Mouse (Mus musculus): ENCODE measurements around the gene Pdgfra. TPM values are rescaled to one million over a fixed set of nuclear protein-coding genes. Genes with fewer than 3 reads are reported as not detected.

Pdgfra gene
- polyA plus RNA-seq, 1 experiment from 2014 or later, result 9.4 TPM

Small RNA genes within 50 kb of the gene (microRNA-seq; reads per million reads assigned to microRNA genes)
- not detected for gene Mir7025

Other genes with a start within 250 kb of the Pdgfra start
- 45.3 and 50.3 TPM in 2 replicates for gene Chic2, start 107.5 kb upstream of the Pdgfra start, polyA plus RNA-seq (2014; fragmentation: Nextera tagmentation; extraction: Ambion mirVana)
- gene Gsx2, start 76.7 kb upstream of the Pdgfra start, polyA plus RNA-seq (2014; fragmentation: Nextera tagmentation; extraction: Ambion mirVana), result not detected in 2 replicates